Mouse (Mus musculus): ENCODE measurements around the gene Mlkl. TPM values are rescaled to one million over a fixed set of nuclear protein-coding genes. Genes with fewer than 3 reads are reported as not detected.
A peak's percentile ranks its signal among the peaks of the same experiment; 100 is the strongest.
"Not testable (repeated sequence)": the region's sequence is repeated elsewhere in the genome, so short reads cannot be mapped to it uniquely, and the experiment has no call there.

The Mlkl gene
- total and polyA plus RNA-seq, 3 experiments, result not detected

DNA sequence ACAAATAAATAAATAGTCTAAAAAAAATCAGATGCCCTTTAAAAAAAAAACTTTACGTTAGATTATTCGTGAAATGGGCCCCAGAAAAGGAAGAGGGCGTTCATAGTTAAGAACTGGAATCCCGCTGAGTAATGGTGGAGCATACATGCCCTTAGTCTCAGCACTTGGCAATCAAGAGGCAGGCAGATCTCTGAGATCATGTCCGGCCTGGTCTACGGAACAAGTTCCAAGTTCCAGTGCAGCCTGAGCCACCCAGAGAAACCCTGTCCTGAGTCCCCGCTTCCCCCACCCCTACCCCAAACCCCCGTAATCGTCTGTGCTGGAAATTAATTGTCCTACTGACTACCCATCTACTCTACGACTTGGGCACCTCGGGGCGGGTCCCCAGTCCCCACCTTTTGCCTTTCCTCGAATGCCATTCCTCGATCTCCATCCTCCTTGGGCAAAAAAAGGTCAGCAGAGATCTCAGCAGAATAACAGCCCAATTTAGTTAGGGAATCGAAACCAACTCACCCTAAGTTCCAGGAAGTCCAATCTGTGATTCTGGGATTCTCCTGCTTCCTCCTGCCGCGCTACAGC, 577 bp downstream of the Mlkl start:
- peak overlapping the region; percentile 14; the same call in 1 of the 2 replicates for H3K4me3 ChIP-seq (ENCODE audit: low read depth, low read length)
- no peaks in the 10 kb centered on the region for H3K9me3 ChIP-seq (replicated peaks)
- TF ChIP-seq GATA1 (IDR thresholded peaks at IDR 0.05; ENCODE audit: borderline replicate concordance, low read length) (no peak), TAL1 (conservative IDR thresholded peaks at IDR 0.05; ENCODE audit: low read depth, low read length) (no peak), GATA2 (IDR thresholded peaks at IDR 0.05; ENCODE audit: borderline replicate concordance, low read depth, low read length) (no peak), CTCF (IDR thresholded peaks at IDR 0.05; ENCODE audit: low read depth, low read length) (no peak), POLR2AphosphoS5 (IDR thresholded peaks at IDR 0.05; ENCODE audit: insufficient replicate concordance, low read depth, low read length) (no peak)
- H3K36me3 ChIP-seq (replicated peaks), result no peaks in the 10 kb centered on the region
- peaks cover 13% of the 10 kb centered on the region for H3K4me1 ChIP-seq (ENCODE audit: insufficient read depth, low read depth, low read length)
- H3K27me3 ChIP-seq (ENCODE audit: insufficient read depth, low read length), result peaks cover 41% of the 10 kb centered on the region
- no peak for DNase-seq (ENCODE audit: low spot score)
- no peak for ATAC-seq (ENCODE audit: extremely low read depth, insufficient number of reproducible peaks, low FRiP score, poor library complexity, severe bottlenecking)

DNA sequence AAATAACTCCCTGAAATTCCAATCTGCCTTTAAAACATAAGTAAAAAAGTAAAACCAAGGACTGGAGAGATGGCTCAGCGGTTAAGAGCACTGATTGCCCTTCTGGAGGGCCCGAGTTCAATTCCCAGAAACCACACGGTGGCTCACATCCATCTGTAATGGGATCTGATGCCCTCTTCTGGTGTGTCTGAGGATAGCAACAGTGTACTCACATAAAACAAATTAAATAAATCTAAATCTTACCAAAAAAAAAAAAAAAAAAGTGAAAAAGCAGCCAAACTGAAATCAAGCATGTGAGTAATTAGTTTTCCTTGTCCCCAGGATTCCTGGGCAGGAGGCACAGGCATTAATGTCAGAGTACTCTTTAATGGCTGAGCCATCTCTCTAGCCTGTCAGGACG, 1.3 kb downstream of the Mlkl start:
- ATAC-seq (ENCODE audit: extremely low read depth, insufficient number of reproducible peaks, low FRiP score, poor library complexity, severe bottlenecking) (no peak), DNase-seq (ENCODE audit: low spot score) (no peak)
- no peaks in the 10 kb centered on the region for H3K36me3 ChIP-seq (replicated peaks)
- peaks cover 40% of the 10 kb centered on the region for H3K27me3 ChIP-seq (ENCODE audit: insufficient read depth, low read length)
- H3K4me1 ChIP-seq (ENCODE audit: insufficient read depth, low read depth, low read length), result peaks cover 13% of the 10 kb centered on the region
- TF ChIP-seq GATA1 (IDR thresholded peaks at IDR 0.05; ENCODE audit: borderline replicate concordance, low read length) (no peak), CTCF (IDR thresholded peaks at IDR 0.05; ENCODE audit: low read depth, low read length) (no peak), GATA2 (IDR thresholded peaks at IDR 0.05; ENCODE audit: borderline replicate concordance, low read depth, low read length) (no peak), POLR2AphosphoS5 (IDR thresholded peaks at IDR 0.05; ENCODE audit: insufficient replicate concordance, low read depth, low read length) (no peak), TAL1 (conservative IDR thresholded peaks at IDR 0.05; ENCODE audit: low read depth, low read length) (no peak)
- H3K9me3 ChIP-seq (replicated peaks), result no peaks in the 10 kb centered on the region
- no peak overlapping the region for H3K4me3 ChIP-seq (ENCODE audit: low read depth, low read length)

DNA sequence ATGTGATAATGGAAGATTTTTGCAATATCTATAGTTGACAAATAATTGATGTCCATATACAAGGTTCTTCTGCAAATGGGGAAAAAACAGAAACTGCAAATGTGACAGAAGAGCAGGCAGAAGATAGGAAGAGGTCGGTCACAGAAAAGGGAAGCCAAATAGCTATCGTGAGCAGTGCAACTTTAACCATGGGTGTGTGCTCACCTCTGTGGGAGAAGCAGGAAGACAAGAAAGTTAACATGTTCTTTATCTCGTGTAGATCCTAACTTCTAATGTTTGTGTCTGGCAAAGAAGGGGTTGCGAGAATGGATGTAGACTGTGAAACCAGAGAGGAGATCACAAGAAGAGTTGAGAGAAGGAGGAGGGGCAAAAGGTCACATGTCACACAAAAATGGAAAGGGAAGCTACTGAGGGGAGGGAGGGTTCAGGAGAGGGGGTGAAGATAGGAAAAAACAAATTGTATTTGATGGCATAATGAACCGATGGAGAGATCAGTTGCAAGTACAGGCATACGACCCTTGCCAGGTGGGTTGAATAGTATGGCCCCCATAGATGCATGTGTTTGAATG, 12.7 kb downstream of the Mlkl start:
- peaks cover 7% of the 10 kb centered on the region; the same call in 1 of the 2 replicates for H3K4me1 ChIP-seq (ENCODE audit: insufficient read depth, low read depth, low read length)
- no peak for TF ChIP-seq CTCF (IDR thresholded peaks at IDR 0.05; ENCODE audit: low read depth, low read length)
- no peak for TF ChIP-seq TAL1 (conservative IDR thresholded peaks at IDR 0.05; ENCODE audit: low read depth, low read length)
- TF ChIP-seq GATA2 (IDR thresholded peaks at IDR 0.05; ENCODE audit: borderline replicate concordance, low read depth, low read length), result no peak
- TF ChIP-seq GATA1 (IDR thresholded peaks at IDR 0.05; ENCODE audit: borderline replicate concordance, low read length), result no peak
- TF ChIP-seq POLR2AphosphoS5 (IDR thresholded peaks at IDR 0.05; ENCODE audit: insufficient replicate concordance, low read depth, low read length), result no peak
- no peaks in the 10 kb centered on the region for H3K9me3 ChIP-seq (replicated peaks)
- DNase-seq (ENCODE audit: low spot score), result no peak
- ATAC-seq (ENCODE audit: extremely low read depth, insufficient number of reproducible peaks, low FRiP score, poor library complexity, severe bottlenecking), result no peak
- H3K27me3 ChIP-seq (ENCODE audit: insufficient read depth, low read length), result peaks cover 32% of the 10 kb centered on the region
- H3K36me3 ChIP-seq (replicated peaks), result no peaks in the 10 kb centered on the region
- no peak overlapping the region for H3K4me3 ChIP-seq (ENCODE audit: low read depth, low read length)

DNA sequence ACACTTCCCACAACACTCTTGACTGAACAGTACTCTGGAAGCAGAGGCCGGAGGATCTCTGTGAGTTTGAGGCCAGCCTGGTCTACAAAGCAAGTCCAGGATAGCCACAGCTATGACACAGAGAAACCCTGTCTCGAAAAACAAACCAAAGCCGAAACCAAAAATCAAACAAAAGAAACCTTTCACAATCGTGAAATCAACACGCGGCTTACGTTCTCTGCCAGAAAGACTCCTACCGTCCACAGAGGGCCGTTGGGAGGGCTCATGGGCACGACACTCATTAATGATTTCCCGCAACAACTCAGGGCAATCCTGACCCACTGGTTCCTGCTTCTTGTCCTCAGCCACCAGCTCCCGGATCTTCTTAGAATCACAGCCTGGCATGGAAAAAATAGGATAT, 23.2 kb downstream of the Mlkl start:
- Histone ChIP-seq H3K36me3 (replicated peaks) (no peaks in the 10 kb centered on the region), H3K4me3 (ENCODE audit: low read depth, low read length) (no peak overlapping the region), H3K27me3 (ENCODE audit: insufficient read depth, low read length) (peaks cover 23% of the 10 kb centered on the region), H3K4me1 (ENCODE audit: insufficient read depth, low read depth, low read length) (peaks cover 17% of the 10 kb centered on the region), H3K9me3 (replicated peaks) (no peaks in the 10 kb centered on the region)
- no peak for ATAC-seq (ENCODE audit: extremely low read depth, insufficient number of reproducible peaks, low FRiP score, poor library complexity, severe bottlenecking)
- no peak for DNase-seq (ENCODE audit: low spot score)
- no peak for TF ChIP-seq CTCF (IDR thresholded peaks at IDR 0.05; ENCODE audit: low read depth, low read length)
- no peak for TF ChIP-seq GATA1 (IDR thresholded peaks at IDR 0.05; ENCODE audit: borderline replicate concordance, low read length)
- no peak for TF ChIP-seq GATA2 (IDR thresholded peaks at IDR 0.05; ENCODE audit: borderline replicate concordance, low read depth, low read length)
- no peak for TF ChIP-seq POLR2AphosphoS5 (IDR thresholded peaks at IDR 0.05; ENCODE audit: insufficient replicate concordance, low read depth, low read length)
- no peak for TF ChIP-seq TAL1 (conservative IDR thresholded peaks at IDR 0.05; ENCODE audit: low read depth, low read length)

DNA sequence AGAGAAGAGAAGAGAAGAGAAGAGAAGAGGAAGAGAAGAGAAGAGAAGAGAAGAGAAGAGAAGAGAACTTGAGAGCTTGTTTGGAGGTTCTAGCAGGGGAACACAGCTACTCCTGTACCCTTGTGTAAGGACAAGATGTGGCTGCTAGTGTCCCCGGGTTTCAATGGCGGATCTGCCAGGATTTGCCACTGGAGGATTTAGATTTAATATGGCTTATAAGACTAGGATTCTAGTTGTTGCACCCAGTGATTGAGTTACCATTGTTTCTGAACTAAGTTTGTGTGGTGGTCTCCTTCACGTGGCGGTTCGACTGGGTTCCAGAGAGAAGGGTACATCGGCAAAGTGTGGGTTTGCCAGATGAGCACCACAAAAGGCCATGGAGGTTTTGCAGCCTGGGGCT, 24.0 kb downstream of the Mlkl start:
- ATAC-seq (ENCODE audit: extremely low read depth, insufficient number of reproducible peaks, low FRiP score, poor library complexity, severe bottlenecking); H3K4me3 ChIP-seq (ENCODE audit: low read depth, low read length); DNase-seq (ENCODE audit: low spot score); H3K36me3 ChIP-seq (replicated peaks); H3K9me3 ChIP-seq (replicated peaks): not testable (repeated sequence)
- Histone ChIP-seq H3K4me1 (ENCODE audit: insufficient read depth, low read depth, low read length) (peaks cover 17% of the 10 kb centered on the region), H3K27me3 (ENCODE audit: insufficient read depth, low read length) (peaks cover 16% of the 10 kb centered on the region)

DNA sequence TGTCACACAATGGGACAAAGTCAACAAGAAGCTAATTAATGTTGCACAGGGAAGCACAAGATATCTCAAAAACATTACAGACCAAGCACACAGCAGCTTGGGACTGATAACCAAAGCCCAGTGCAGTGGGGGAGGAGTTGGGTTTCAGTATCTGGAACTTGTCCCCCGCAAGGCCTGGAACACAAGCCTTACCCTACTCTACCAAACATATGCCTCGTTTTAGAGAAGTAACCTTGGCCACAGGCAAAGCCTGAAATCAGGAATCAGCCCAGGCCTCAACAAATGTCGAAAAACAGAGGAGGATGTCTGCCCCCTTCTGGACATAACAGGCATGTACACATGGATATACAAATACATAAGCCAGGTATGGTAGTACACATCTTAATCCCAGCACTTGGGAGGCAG, 25.2 kb downstream of the Mlkl start:
- peak; percentile 19 for DNase-seq (ENCODE audit: low spot score)
- TF ChIP-seq TAL1 (conservative IDR thresholded peaks at IDR 0.05; ENCODE audit: low read depth, low read length) (peak; percentile 49), CTCF (IDR thresholded peaks at IDR 0.05; ENCODE audit: low read depth, low read length) (peak; percentile 40), GATA1 (IDR thresholded peaks at IDR 0.05; ENCODE audit: borderline replicate concordance, low read length) (no peak), GATA2 (IDR thresholded peaks at IDR 0.05; ENCODE audit: borderline replicate concordance, low read depth, low read length) (no peak), POLR2AphosphoS5 (IDR thresholded peaks at IDR 0.05; ENCODE audit: insufficient replicate concordance, low read depth, low read length) (no peak)
- no peaks in the 10 kb centered on the region for H3K9me3 ChIP-seq (replicated peaks)
- H3K36me3 ChIP-seq (replicated peaks), result no peaks in the 10 kb centered on the region
- ATAC-seq (ENCODE audit: extremely low read depth, insufficient number of reproducible peaks, low FRiP score, poor library complexity, severe bottlenecking), result peak; percentile 68
- no peak overlapping the region for H3K4me3 ChIP-seq (ENCODE audit: low read depth, low read length)
- peaks cover 17% of the 10 kb centered on the region for H3K4me1 ChIP-seq (ENCODE audit: insufficient read depth, low read depth, low read length)
- H3K27me3 ChIP-seq (ENCODE audit: insufficient read depth, low read length), result peaks cover 8% of the 10 kb centered on the region

DNA sequence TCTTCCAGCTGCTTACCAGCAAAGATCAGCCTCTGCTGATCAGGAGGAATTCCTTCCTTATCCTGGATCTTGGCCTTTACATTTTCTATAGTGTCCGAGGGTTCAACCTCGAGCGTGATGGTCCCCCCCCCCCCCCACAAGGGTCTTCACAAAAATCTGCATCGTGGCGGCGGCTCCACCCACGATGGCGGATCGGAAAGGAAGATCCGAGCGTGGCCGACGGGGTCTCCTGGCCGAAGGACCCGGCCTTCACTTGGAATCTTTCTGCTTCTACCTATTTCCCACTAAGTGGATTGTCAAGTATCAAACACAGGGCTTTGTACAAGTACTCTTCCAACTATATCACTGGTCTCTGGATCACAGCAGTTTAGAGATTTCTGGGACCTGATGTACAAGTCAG, 28.0 kb downstream of the Mlkl start:
- not testable (repeated sequence) for H3K9me3 ChIP-seq (replicated peaks); ATAC-seq (ENCODE audit: extremely low read depth, insufficient number of reproducible peaks, low FRiP score, poor library complexity, severe bottlenecking); H3K27me3 ChIP-seq (ENCODE audit: insufficient read depth, low read length); DNase-seq (ENCODE audit: low spot score); H3K36me3 ChIP-seq (replicated peaks); H3K4me3 ChIP-seq (ENCODE audit: low read depth, low read length)
- peaks cover 17% of the 10 kb centered on the region for H3K4me1 ChIP-seq (ENCODE audit: insufficient read depth, low read depth, low read length)
